Mouse (Mus musculus): Measurements from ENCODE around the gene Bola1. TPM values are rescaled to one million over a fixed set of nuclear protein-coding genes. Genes with fewer than 3 reads are reported as not detected.

Bola1 gene
- polyA plus RNA-seq, 1 experiment: 14.1 TPM

DNA sequence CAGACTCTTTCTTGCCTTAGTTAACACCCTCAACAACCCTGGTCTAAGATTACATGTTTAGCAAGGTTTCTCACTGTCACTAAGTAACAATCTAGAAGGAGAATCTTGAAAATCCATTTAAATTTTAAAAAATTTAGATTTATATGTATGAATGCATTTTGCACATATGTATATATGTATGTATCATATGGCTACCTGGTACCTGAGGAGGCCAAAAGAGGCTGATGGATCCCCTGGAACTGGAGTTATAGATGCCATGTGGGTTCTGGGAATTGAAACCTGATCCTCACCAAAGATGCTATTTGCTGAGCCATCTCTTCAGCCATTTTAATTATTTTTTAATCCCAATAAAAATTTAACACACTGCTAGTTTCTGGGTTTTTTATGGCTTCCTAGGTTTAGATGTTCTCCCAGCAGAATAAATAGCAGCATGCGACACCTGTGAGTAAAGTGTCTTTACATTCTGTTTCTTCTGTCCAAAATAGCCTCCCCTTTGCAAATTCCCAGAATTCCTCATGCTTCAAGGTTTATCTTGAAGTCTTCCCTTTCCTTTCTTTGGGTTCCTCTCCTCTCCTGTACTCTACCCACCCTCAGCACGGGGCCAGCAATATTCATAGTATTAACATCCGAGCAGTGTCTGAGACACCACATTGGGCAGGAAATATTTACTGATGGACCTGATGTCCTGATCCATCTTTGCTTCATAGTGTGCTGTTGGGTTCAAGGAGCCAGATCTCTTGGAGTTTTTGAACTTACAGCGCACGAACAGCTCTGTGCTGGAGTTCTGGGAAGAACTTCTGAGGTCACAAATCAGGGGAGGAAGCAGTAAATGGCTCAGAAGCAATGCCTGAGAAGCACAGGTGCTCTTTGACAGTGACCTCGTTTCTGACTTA is 28.9 kb upstream of the Bola1 start:
- peaks cover 33% of the 10 kb centered on the region for H3K4me1 ChIP-seq (ENCODE audit: control insufficient read depth, insufficient read depth, low read length)
- TF ChIP-seq CTCF (IDR thresholded peaks at IDR 0.05; ENCODE audit: low read depth, low read length) (no peak), POLR2A (IDR thresholded peaks at IDR 0.05; ENCODE audit: borderline replicate concordance, low read depth, low read length) (no peak)
- H3K4me3 ChIP-seq (ENCODE audit: insufficient read depth, low read length): peak overlapping the region; percentile 1; the same call in 1 of the 2 replicates
- H3K27ac ChIP-seq (ENCODE audit: insufficient read depth, low read depth, low read length): 0 out of 2 replicates have a peak overlapping the region, but pooled peaks have one; percentile 16

DNA sequence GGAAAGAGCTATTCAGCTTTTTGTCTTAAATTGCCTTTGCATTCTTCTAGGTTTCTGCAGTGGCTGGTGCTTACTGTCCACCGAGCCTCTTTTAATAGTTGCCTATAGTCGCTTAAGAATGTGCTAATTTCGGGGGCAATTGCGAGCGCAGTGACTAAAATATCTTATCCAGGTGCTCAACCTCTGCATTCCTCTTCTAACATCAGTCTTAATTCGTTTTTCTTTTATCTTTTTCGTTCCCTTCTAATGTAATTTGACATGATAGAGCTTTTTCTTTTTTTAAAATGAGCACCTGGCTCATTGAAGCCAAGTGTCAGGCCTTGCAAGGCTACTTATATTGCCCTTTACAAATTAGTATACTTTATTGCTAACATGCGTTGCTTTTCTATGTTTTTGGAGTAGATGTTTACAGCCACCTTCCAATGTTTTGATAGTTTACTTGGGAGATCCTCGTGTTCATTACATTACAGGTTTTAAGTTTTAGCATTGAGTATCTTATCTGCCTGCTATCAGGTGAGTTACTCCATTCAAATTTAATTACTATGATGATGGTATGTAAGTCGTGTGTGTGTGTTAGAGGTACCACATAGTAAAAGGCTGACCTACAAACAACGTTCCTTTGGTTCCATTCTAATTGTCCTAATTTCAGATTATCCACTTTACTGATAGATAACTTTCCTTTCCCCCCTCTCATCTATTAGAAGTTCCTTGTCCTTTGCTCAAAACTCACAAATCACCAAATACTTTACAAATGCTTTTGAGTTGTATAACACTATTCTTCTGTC is 28.0 kb upstream of the Bola1 start:
- TF ChIP-seq CTCF (IDR thresholded peaks at IDR 0.05; ENCODE audit: low read depth, low read length) (no peak), POLR2A (IDR thresholded peaks at IDR 0.05; ENCODE audit: borderline replicate concordance, low read depth, low read length) (no peak)
- peaks cover 39% of the 10 kb centered on the region for H3K4me1 ChIP-seq (ENCODE audit: control insufficient read depth, insufficient read depth, low read length)
- peak overlapping the region; percentile 74 for H3K27ac ChIP-seq (ENCODE audit: insufficient read depth, low read depth, low read length)
- H3K4me3 ChIP-seq (ENCODE audit: insufficient read depth, low read length): peak overlapping the region; percentile 61

DNA sequence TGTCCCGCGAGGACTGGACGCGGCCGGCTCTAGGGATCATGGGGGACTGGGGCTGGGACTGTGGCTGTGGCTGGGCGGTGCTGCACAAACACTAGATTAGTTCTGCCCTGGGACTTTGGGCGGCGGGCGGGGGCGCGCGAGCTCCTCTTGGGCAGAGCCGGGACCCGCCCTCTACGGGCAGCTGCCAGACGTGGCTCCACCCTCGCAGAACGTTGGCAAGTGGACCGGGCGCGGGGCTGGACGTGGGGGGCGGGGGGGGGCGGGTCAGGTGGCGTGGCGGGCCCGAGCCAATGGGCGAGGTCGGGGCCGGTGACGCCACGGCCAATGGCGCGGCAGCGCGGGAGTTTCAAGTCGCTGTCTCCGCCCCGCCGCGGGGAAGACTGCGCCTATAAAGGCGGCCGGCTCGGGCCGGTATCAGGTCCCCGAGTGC is 26.9 kb upstream of the Bola1 start, which contains the start of gene Hist2h3c1:
Gene Hist2h3c1, plus strand, starts transcription at position 259 of the 430 bp plus-strand sequence.
- peak within 1 kb of the TSS; percentile 79 for H3K27ac ChIP-seq (ENCODE audit: insufficient read depth, low read depth, low read length)
- H3K4me3 ChIP-seq (ENCODE audit: insufficient read depth, low read length): peak within 1 kb of the TSS; percentile 61
- H3K4me1 ChIP-seq (ENCODE audit: control insufficient read depth, insufficient read depth, low read length): peaks cover 40% of the 10 kb centered on the region

DNA sequence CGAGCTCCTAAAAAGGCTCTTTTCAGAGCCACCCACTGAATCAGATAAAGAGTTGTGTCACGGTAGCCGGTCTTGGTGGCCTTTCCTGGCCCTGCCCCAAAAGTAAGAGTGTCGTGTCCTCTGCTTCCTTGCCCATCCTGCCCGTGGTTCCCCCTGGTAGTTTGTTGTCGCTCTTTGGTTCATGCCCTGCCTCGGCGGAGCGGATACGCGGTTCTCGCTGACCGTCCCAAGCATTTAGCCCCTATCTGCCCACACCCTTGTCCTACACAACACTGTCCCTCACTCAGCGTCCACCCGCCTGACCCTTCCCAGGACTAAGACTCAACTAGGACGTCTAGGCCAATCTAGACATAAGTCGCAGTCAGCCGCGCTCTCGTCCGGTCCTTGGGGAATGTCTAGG is 26.5 kb upstream of the Bola1 start:
- Histone ChIP-seq H3K4me1 (ENCODE audit: control insufficient read depth, insufficient read depth, low read length) (peaks cover 38% of the 10 kb centered on the region), H3K4me3 (ENCODE audit: insufficient read depth, low read length) (peak overlapping the region; percentile 58), H3K27ac (ENCODE audit: insufficient read depth, low read depth, low read length) (peak overlapping the region; percentile 79)

- peaks cover 33% of the 10 kb centered on the region for H3K4me1 ChIP-seq (ENCODE audit: control insufficient read depth, insufficient read depth, low read length)
- peak within 1 kb of the TSS; percentile 81 for H3K4me3 ChIP-seq (ENCODE audit: insufficient read depth, low read length)
- peak within 1 kb of the TSS; percentile 97 for H3K27ac ChIP-seq (ENCODE audit: insufficient read depth, low read depth, low read length)
Measured at GRCm38 (mm10) chr3:96245003-96245886, 25.7 kb upstream of the Bola1 start, which contains the start of gene Hist2h2aa1. Hist2h2aa1 (plus strand) TSS chr3:96245497.

DNA sequence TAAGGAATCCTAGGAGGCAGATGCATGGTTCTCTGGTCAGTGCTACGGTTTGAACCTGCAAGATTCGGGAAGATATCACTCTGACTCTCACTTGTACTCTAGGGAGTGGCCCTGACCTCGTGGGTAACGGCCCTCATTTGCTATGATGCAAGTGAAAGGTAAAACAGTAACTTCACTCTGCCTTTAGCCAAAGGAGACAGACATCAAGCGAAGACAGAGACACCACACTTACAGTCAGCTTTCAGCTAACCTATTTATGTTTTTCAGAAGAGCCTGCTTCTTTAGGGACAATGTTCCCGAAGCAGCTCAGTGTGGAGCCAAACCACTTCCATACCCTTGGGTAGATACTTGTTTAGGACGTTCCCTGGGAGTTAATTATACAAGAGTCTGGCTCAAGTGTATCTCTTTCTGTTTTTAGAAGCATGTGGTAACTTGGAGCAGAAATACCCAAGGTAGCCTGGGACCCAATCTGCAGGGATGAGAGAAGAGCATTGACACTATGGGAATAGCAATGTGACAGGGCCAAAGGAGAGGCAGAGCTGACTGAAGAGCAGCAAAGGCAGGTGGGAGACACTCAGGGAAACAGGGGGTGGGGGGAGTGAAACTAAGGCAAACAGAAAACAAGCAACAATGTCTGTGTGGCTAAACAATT is 24.5 kb upstream of the Bola1 start:
- no peak for TF ChIP-seq POLR2A (IDR thresholded peaks at IDR 0.05; ENCODE audit: borderline replicate concordance, low read depth, low read length)
- no peak for TF ChIP-seq CTCF (IDR thresholded peaks at IDR 0.05; ENCODE audit: low read depth, low read length)
- Histone ChIP-seq H3K4me3 (ENCODE audit: insufficient read depth, low read length) (peak overlapping the region; percentile 27), H3K4me1 (ENCODE audit: control insufficient read depth, insufficient read depth, low read length) (peaks cover 25% of the 10 kb centered on the region), H3K27ac (ENCODE audit: insufficient read depth, low read depth, low read length) (peak overlapping the region; percentile 97)

GRCm38 (mm10) chr3:96240799-96241197 is 21.3 kb upstream of the Bola1 start:
- TF ChIP-seq POLR2A (IDR thresholded peaks at IDR 0.05; ENCODE audit: borderline replicate concordance, low read depth, low read length) (no peak), CTCF (IDR thresholded peaks at IDR 0.05; ENCODE audit: low read depth, low read length) (no peak)
- no peak overlapping the region for H3K4me3 ChIP-seq (ENCODE audit: insufficient read depth, low read length)
- peak overlapping the region; percentile 56 for H3K27ac ChIP-seq (ENCODE audit: insufficient read depth, low read depth, low read length)
- peaks cover 34% of the 10 kb centered on the region for H3K4me1 ChIP-seq (ENCODE audit: control insufficient read depth, insufficient read depth, low read length)

- Histone ChIP-seq H3K4me3 (ENCODE audit: insufficient read depth, low read length) (peak within 1 kb of the TSS; percentile 59), H3K4me1 (ENCODE audit: control insufficient read depth, insufficient read depth, low read length) (peaks cover 34% of the 10 kb centered on the region), H3K27ac (ENCODE audit: insufficient read depth, low read depth, low read length) (peak within 1 kb of the TSS; percentile 80)
Measured at GRCm38 (mm10) chr3:96239949-96240798, 20.7 kb upstream of the Bola1 start, which contains the start of gene Hist2h2aa2. Hist2h2aa2 (minus strand) TSS chr3:96240276.

DNA sequence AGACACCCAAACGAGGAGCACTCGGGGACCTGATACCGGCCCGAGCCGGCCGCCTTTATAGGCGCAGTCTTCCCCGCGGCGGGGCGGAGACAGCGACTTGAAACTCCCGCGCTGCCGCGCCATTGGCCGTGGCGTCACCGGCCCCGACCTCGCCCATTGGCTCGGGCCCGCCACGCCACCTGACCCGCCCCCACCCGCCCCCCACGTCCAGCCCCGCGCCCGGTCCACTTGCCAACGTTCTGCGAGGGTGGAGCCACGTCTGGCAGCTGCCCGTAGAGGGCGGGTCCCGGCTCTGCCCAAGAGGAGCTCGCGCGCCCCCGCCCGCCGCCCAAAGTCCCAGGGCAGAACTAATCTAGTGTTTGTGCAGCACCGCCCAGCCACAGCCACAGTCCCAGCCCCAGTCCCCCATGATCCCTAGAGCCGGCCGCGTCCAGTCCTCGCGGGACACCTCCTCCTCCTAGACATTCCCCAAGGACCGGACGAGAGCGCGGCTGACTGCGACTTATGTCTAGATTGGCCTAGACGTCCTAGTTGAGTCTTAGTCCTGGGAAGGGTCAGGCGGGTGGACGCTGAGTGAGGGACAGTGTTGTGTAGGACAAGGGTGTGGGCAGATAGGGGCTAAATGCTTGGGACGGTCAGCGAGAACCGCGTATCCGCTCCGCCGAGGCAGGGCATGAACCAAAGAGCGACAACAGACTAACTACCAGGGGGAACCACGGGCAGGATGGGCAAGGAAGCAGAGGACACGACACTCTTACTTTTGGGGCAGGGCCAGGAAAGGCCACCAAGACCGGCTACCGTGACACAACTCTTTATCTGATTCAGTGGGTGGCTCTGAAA is 19.7 kb upstream of the Bola1 start, which contains the start of gene Hist2h3c2:
Gene Hist2h3c2, minus strand, starts transcription at position 174 of the 840 bp plus-strand sequence.
- Histone ChIP-seq H3K4me1 (ENCODE audit: control insufficient read depth, insufficient read depth, low read length) (peaks cover 31% of the 10 kb centered on the region), H3K4me3 (ENCODE audit: insufficient read depth, low read length) (peak within 1 kb of the TSS; percentile 59), H3K27ac (ENCODE audit: insufficient read depth, low read depth, low read length) (peak within 1 kb of the TSS; percentile 80)

Data from bone marrow macrophage, adult 2 months (primary cell).